Mouse (Mus musculus): ENCODE data around the gene Cdk5rap2. TPM values are rescaled to one million over a fixed set of nuclear protein-coding genes. Genes with fewer than 3 reads are reported as not detected.

The Cdk5rap2 gene
- total and polyA plus RNA-seq, 2 experiments from 2014 or later, result 5.7 to 12.2 TPM

DNA sequence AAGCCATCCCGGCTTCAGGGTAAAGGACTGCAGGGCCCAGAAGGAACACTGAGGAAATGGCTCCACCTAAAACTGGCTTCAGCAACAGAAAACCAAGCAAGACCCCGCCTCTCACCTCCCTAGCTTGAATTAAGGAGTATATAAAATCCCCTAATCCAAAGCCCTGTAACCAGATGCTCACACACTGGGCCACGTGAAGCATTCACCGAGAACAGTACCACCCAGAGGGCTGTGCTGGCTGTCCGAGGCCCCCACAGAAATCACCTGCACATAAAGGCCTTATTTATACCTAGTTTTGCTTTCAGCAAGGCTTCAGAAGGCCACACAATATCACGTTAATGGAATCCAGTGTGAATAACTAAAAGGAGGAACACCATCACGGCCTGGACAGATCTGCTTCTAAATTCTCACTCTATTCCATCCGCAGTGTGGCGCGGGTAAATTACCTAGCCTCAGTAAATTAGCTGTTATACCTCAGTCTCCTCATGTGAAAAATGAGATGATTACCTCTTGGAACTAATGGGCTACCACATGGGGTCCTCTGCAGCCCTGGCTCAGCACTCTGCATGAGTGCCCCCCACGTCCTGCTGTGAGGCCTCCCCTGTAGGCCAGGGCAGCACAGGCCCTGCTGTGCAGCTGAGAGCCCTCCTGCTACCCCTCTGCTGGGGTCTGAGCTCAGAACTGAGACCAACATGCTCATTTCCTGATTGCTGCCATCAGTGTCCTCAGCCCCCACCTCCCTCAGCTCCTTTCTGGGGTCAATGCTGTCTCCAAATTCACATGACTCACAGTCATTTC, 45.0 kb downstream of the Cdk5rap2 start:
- H3K36me3 ChIP-seq (ENCODE audit: insufficient read depth, low read length), result no peaks in the 10 kb centered on the region
- no peak overlapping the region for H3K27ac ChIP-seq (ENCODE audit: low read depth, low read length)
- H3K4me2 ChIP-seq (ENCODE audit: low read depth, low read length, poor library complexity, severe bottlenecking), result no peak overlapping the region
- no peak for TF ChIP-seq CTCF (IDR thresholded peaks at IDR 0.05)
- no peak overlapping the region for H3K4me3 ChIP-seq (ENCODE audit: low read depth, low read length)
- DNase-seq (ENCODE audit: low spot score), result no peak
- WGBS, result 64% methylated on average over 11 of the region's 11 CpGs
- no peaks in the 10 kb centered on the region for H3K9me3 ChIP-seq (ENCODE audit: low read length)
- H3K4me1 ChIP-seq (ENCODE audit: insufficient read depth, low read length), result no peaks in the 10 kb centered on the region
- no peak overlapping the region for H3K9ac ChIP-seq (replicated peaks; ENCODE audit: low read length, poor library complexity, severe bottlenecking)
- ATAC-seq (ENCODE audit: low FRiP score), result no peak
- no peaks in the 10 kb centered on the region for H3K27me3 ChIP-seq (ENCODE audit: insufficient read depth, low read length)

DNA sequence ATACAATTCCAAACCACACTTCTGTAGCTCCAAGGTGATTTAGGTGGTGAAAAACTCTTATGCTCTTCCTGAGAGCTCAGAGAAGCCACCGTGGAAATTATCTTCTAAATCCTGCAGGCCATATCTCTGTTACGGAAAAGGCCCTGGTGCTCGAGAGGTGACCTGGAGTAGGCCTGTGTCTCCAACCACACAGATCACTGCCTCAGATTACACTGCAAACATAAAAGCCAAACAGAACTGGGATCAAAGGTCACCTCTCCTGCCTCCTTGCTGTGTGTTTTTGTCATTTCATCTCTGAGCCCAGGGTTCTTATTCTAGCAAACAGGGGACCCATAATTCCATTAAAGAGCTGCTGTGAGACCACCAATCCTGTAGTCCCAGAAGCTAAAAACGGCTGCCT, 48.9 kb downstream of the Cdk5rap2 start:
- WGBS, result 42% methylated on average over 4 of the region's 4 CpGs
- H3K27ac ChIP-seq (ENCODE audit: low read depth, low read length), result no peak overlapping the region

GRCm38 (mm10) chr4:70355659-70356350, 54.4 kb downstream of the Cdk5rap2 start:
- H3K27ac ChIP-seq (ENCODE audit: low read depth, low read length), result no peak overlapping the region
- H3K4me2 ChIP-seq (ENCODE audit: low read depth, low read length, poor library complexity, severe bottlenecking), result no peak overlapping the region
- peaks cover 13% of the 10 kb centered on the region for H3K36me3 ChIP-seq (ENCODE audit: insufficient read depth, low read length)
- peak; percentile 85 for ATAC-seq (ENCODE audit: low FRiP score)
- H3K9me3 ChIP-seq (ENCODE audit: low read length), result no peaks in the 10 kb centered on the region
- no peak overlapping the region for H3K4me3 ChIP-seq (ENCODE audit: low read depth, low read length)
- 62% methylated on average over 9 of the region's 9 CpGs for WGBS
- peak; percentile 96 for TF ChIP-seq CTCF (IDR thresholded peaks at IDR 0.05)
- no peaks in the 10 kb centered on the region for H3K27me3 ChIP-seq (ENCODE audit: insufficient read depth, low read length)
- H3K9ac ChIP-seq (replicated peaks; ENCODE audit: low read length, poor library complexity, severe bottlenecking), result no peak overlapping the region
- H3K4me1 ChIP-seq (ENCODE audit: insufficient read depth, low read length), result 0 out of 2 replicates have a peak, but pooled peaks cover 3% of the 10 kb centered on the region
- peak; percentile 91 for DNase-seq (ENCODE audit: low spot score)

More for the DNA sequence above, 48.9 kb downstream of the Cdk5rap2 start:
- DNase-seq (ENCODE audit: low spot score) (no peak), ATAC-seq (ENCODE audit: low FRiP score) (no peak)
- Histone ChIP-seq H3K9me3 (ENCODE audit: low read length) (no peaks in the 10 kb centered on the region), H3K4me2 (ENCODE audit: low read depth, low read length, poor library complexity, severe bottlenecking) (no peak overlapping the region), H3K9ac (replicated peaks; ENCODE audit: low read length, poor library complexity, severe bottlenecking) (no peak overlapping the region), H3K36me3 (ENCODE audit: insufficient read depth, low read length) (peaks cover 7% of the 10 kb centered on the region; the same call in 1 of the 2 replicates), H3K4me3 (ENCODE audit: low read depth, low read length) (no peak overlapping the region), H3K27me3 (ENCODE audit: insufficient read depth, low read length) (no peaks in the 10 kb centered on the region), H3K4me1 (ENCODE audit: insufficient read depth, low read length) (no peaks in the 10 kb centered on the region)
- TF ChIP-seq CTCF (IDR thresholded peaks at IDR 0.05), result no peak

GRCm38 (mm10) chr4:70354448-70354847, 55.8 kb downstream of the Cdk5rap2 start:
- Histone ChIP-seq H3K36me3 (ENCODE audit: insufficient read depth, low read length) (peaks cover 13% of the 10 kb centered on the region), H3K27me3 (ENCODE audit: insufficient read depth, low read length) (no peaks in the 10 kb centered on the region), H3K9ac (replicated peaks; ENCODE audit: low read length, poor library complexity, severe bottlenecking) (no peak overlapping the region), H3K9me3 (ENCODE audit: low read length) (no peaks in the 10 kb centered on the region), H3K4me1 (ENCODE audit: insufficient read depth, low read length) (0 out of 2 replicates have a peak, but pooled peaks cover 3% of the 10 kb centered on the region), H3K4me3 (ENCODE audit: low read depth, low read length) (no peak overlapping the region), H3K4me2 (ENCODE audit: low read depth, low read length, poor library complexity, severe bottlenecking) (no peak overlapping the region), H3K27ac (ENCODE audit: low read depth, low read length) (no peak overlapping the region)
- ATAC-seq (ENCODE audit: low FRiP score) (no peak), DNase-seq (ENCODE audit: low spot score) (no peak)
- TF ChIP-seq CTCF (IDR thresholded peaks at IDR 0.05), result no peak
- WGBS, result 56% methylated on average over 14 of the region's 14 CpGs

DNA sequence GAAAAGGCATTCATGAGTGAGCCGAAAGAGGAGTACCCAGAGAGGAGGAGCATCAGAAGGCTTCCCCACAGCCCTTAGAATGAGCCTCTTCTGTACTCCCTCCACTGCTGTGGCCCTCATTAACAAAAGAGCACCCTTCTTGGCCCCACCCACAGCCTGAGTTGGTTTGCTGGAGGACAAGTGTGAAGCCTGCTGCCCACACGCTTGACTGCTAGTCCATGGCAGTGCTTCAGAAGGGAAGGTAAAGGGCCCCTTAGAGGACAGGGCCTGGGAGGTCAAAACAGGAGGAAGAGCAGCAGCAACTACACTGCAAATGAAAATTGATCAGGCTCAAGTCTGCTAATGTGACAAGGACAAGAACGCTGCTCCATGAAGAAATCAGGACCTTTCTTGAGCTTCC, 56.6 kb downstream of the Cdk5rap2 start:
- H3K4me1 ChIP-seq (ENCODE audit: insufficient read depth, low read length), result 0 out of 2 replicates have a peak, but pooled peaks cover 3% of the 10 kb centered on the region
- ATAC-seq (ENCODE audit: low FRiP score) (no peak), DNase-seq (ENCODE audit: low spot score) (no peak)
- H3K4me3 ChIP-seq (ENCODE audit: low read depth, low read length), result no peak overlapping the region
- H3K27ac ChIP-seq (ENCODE audit: low read depth, low read length), result no peak overlapping the region
- 73% methylated on average over 3 of the region's 3 CpGs for WGBS
- TF ChIP-seq CTCF (IDR thresholded peaks at IDR 0.05), result no peak
- no peak overlapping the region for H3K4me2 ChIP-seq (ENCODE audit: low read depth, low read length, poor library complexity, severe bottlenecking)
- peaks cover 9% of the 10 kb centered on the region for H3K36me3 ChIP-seq (ENCODE audit: insufficient read depth, low read length)
- no peaks in the 10 kb centered on the region for H3K27me3 ChIP-seq (ENCODE audit: insufficient read depth, low read length)
- H3K9me3 ChIP-seq (ENCODE audit: low read length), result no peaks in the 10 kb centered on the region
- no peak overlapping the region for H3K9ac ChIP-seq (replicated peaks; ENCODE audit: low read length, poor library complexity, severe bottlenecking)

All from midbrain, postnatal 0 days (tissue).